Mouse (Mus musculus) thymus, postnatal 36 days (tissue): ENCODE data around the gene Pdlim5.

Source experiments
- DNase-seq, 2 experiments: peaks; one replicate each; pipeline ENCODE4 v3.0.0; 2022; ENCODE audit warnings: mixed read lengths in 2 of 2

Gene Pdlim5

GRCm38 (mm10) chr3:142333458-142333857, 62.0 kb downstream of the Pdlim5 start:
- DNase-seq = no peak

GRCm38 (mm10) chr3:142332716-142333115, 62.8 kb downstream of the Pdlim5 start:
- DNase-seq = no peak

GRCm38 (mm10) chr3:142331872-142332554, 63.5 kb downstream of the Pdlim5 start:
- DNase-seq = no peak

- no peak for DNase-seq
Measured at GRCm38 (mm10) chr3:142330425-142330824, 65.1 kb downstream of the Pdlim5 start.

- DNase-seq = no peak
Measured at GRCm38 (mm10) chr3:142323592-142323991, 71.9 kb downstream of the Pdlim5 start.

GRCm38 (mm10) chr3:142321930-142322329, 73.6 kb downstream of the Pdlim5 start:
- no peak for DNase-seq

GRCm38 (mm10) chr3:142318147-142318546, 77.3 kb downstream of the Pdlim5 start:
- DNase-seq = no peak

- DNase-seq = no peak
Measured at GRCm38 (mm10) chr3:142316138-142316740, 79.3 kb downstream of the Pdlim5 start.

GRCm38 (mm10) chr3:142311075-142311474, 84.4 kb downstream of the Pdlim5 start:
- DNase-seq = no peak

- DNase-seq = no peak
Measured at GRCm38 (mm10) chr3:142310446-142310845, 85.0 kb downstream of the Pdlim5 start.

- DNase-seq = no peak
Measured at GRCm38 (mm10) chr3:142295287-142295676, 100.2 kb downstream of the Pdlim5 start.

- DNase-seq = no peak
Measured at GRCm38 (mm10) chr3:142294616-142295286, 100.7 kb downstream of the Pdlim5 start.

GRCm38 (mm10) chr3:142293561-142293960, 101.9 kb downstream of the Pdlim5 start:
- DNase-seq = no peak

GRCm38 (mm10) chr3:142282706-142283105, 112.8 kb downstream of the Pdlim5 start:
- peak; percentile 51 to 52 for DNase-seq

- DNase-seq = no peak
Measured at GRCm38 (mm10) chr3:142281656-142282055, 113.8 kb downstream of the Pdlim5 start.

- peak; percentile 48 to 64 for DNase-seq
Measured at GRCm38 (mm10) chr3:142281093-142281445, 114.4 kb downstream of the Pdlim5 start.

GRCm38 (mm10) chr3:142280366-142281092, 115.0 kb downstream of the Pdlim5 start:
- DNase-seq = no peak

- DNase-seq = no peak
Measured at GRCm38 (mm10) chr3:142279011-142279410, 116.5 kb downstream of the Pdlim5 start.

GRCm38 (mm10) chr3:142276506-142276905, 119.0 kb downstream of the Pdlim5 start:
- no peak for DNase-seq

- no peak for DNase-seq
Measured at GRCm38 (mm10) chr3:142274993-142275392, 120.5 kb downstream of the Pdlim5 start.

GRCm38 (mm10) chr3:142274451-142274850, 121.0 kb downstream of the Pdlim5 start:
- no peak for DNase-seq

GRCm38 (mm10) chr3:142273265-142273664, 122.2 kb downstream of the Pdlim5 start:
- no peak for DNase-seq

- no peak for DNase-seq
Measured at GRCm38 (mm10) chr3:142256371-142256770, 139.1 kb downstream of the Pdlim5 start.
